In the genomic region with DNA sequence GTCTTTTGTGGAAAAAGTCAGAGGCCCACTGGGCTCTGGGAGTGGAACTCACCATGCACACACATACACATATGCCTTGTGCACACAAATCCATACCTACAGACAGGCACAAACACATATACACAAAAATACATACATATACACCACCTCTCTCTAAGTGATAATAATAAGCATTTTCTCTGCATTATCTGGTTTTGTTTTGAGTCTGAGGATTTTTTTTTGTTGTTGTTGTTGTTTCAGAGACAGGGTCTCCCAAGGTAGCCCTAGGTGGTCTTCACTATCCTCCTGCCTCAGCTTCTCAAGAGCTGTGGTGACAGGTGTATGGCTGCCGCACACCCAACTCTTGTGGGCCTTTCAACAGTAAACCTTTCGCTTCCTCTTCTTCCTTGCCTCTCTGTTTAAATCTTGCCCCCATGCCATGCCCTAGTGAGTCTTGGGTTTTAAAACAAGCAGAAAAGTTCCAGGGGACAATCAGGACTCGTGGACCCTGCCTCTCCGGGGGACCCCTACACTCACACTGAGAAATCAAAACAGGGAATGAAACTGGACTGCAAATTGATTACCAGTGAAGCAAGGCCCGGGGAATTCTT, we compare ENCODE assay signal across 25 mouse cellular contexts. TPM values are rescaled to one million over a fixed set of nuclear protein-coding genes. Genes with fewer than 3 reads are reported as not detected.
DNase-seq lines count a peak whose midpoint lies in the region; ATAC-seq and TF ChIP-seq lines count a peak whose summit lies in the region.
"Had no signal": no experiment of that assay in that cellular context is flagged by ENCODE, and none has a peak within 500 bp of the region (broad histone marks: within the 10 kb centered on the region; RNA-seq: fewer than 3 reads in every experiment).

No protein-coding gene starts in this region.

- 76% methylated on average over 5 of the region's 5 CpGs for WGBS in midbrain, embryonic 11.5 days
- WGBS in midbrain, embryonic 16.5 days, result 82% methylated on average over 5 of the region's 5 CpGs
- 62% methylated on average over 5 of the region's 5 CpGs for WGBS in embryonic facial prominence, embryonic 10.5 days
- WGBS in small intestine, adult 2 months, result 71% methylated on average over 5 of the region's 5 CpGs

- no peaks in the 10 kb centered on the region for H3K9me3 ChIP-seq in midbrain, embryonic 11.5 days (ENCODE audit: control insufficient read depth, low read length)
- H3K9me3 ChIP-seq in midbrain, embryonic 16.5 days (replicated peaks; ENCODE audit: control insufficient read depth, low read length, poor library complexity, severe bottlenecking), result no peaks in the 10 kb centered on the region
- 0 out of 2 replicates have a peak, but pooled peaks cover 2% of the 10 kb centered on the region for H3K9me3 ChIP-seq in embryonic facial prominence, embryonic 10.5 days
- H3K9me3 ChIP-seq: embryonic facial prominence, embryonic 12.5 days; forebrain, embryonic 13.5 days; forebrain, embryonic 15.5 days had no signal

- ATAC-seq in midbrain, embryonic 11.5 days (ENCODE audit: low FRiP score), result no peak
- ATAC-seq in midbrain, embryonic 16.5 days, result no peak
- no peak for ATAC-seq in megakaryocyte progenitor cell, adult 5-6 weeks (replicated peaks; ENCODE audit: poor library complexity)
- ATAC-seq: activated CD4-positive, CD25-positive, alpha-beta regulatory T cell, adult 4 months; forebrain, embryonic 13.5 days; forebrain, embryonic 15.5 days; forebrain, postnatal 0 days; Patski had no signal

- H3K4me2 ChIP-seq in midbrain, embryonic 11.5 days, result no peak overlapping the region
- no peak overlapping the region for H3K4me2 ChIP-seq in midbrain, embryonic 16.5 days (ENCODE audit: low read length)
- H3K4me2 ChIP-seq: embryonic facial prominence, embryonic 12.5 days; forebrain, embryonic 13.5 days; forebrain, embryonic 15.5 days had no signal

- TF ChIP-seq POLR2A in small intestine, adult 2 months (IDR thresholded peaks at IDR 0.05; ENCODE audit: low read depth, low read length), result no peak

- no peaks in the 10 kb centered on the region for H3K4me1 ChIP-seq in midbrain, embryonic 11.5 days (ENCODE audit: control insufficient read depth, insufficient read depth, low read length)
- no peaks in the 10 kb centered on the region for H3K4me1 ChIP-seq in midbrain, embryonic 16.5 days (ENCODE audit: control insufficient read depth, insufficient read depth, low read length)
- peaks cover 77% of the 10 kb centered on the region for H3K4me1 ChIP-seq in embryonic facial prominence, embryonic 10.5 days
- H3K4me1 ChIP-seq in small intestine, adult 2 months (ENCODE audit: control insufficient read depth, insufficient read depth, insufficient read length, low read length), result no peaks in the 10 kb centered on the region
- H3K4me1 ChIP-seq: forebrain, embryonic 13.5 days; forebrain, embryonic 15.5 days had no signal

- peak; percentile 31 for DNase-seq in midbrain, embryonic 11.5 days (ENCODE audit: low spot score, missing footprints)
- DNase-seq in embryonic facial prominence, embryonic 10.5 days (ENCODE audit: low spot score), result no peak
- DNase-seq in right cerebral cortex, adult 18-20 months, result no peak
- DNase-seq: adrenal gland, adult 8-10 months; adrenal gland, postnatal 14 days; cerebellum, adult 11 months; cerebellum, adult 18-20 months; cerebellum, adult 8-10 months; cerebellum, postnatal 14 days; cerebellum, postnatal 36 days; forebrain, postnatal 0 days had no signal

- TF ChIP-seq CTCF in small intestine, adult 2 months (IDR thresholded peaks at IDR 0.05; ENCODE audit: extremely low read depth, insufficient read length, insufficient replicate concordance, low read depth, low read length), result no peak

- no peak overlapping the region for H3K9ac ChIP-seq in midbrain, embryonic 11.5 days (ENCODE audit: low read length)
- H3K9ac ChIP-seq in midbrain, embryonic 16.5 days (ENCODE audit: low read depth, low read length), result no peak overlapping the region
- H3K9ac ChIP-seq: embryonic facial prominence, embryonic 12.5 days; forebrain, embryonic 13.5 days; forebrain, embryonic 15.5 days; forebrain, postnatal 0 days had no signal

- no peaks in the 10 kb centered on the region for H3K27me3 ChIP-seq in midbrain, embryonic 11.5 days (ENCODE audit: control insufficient read depth, insufficient read depth, low read length)
- no peaks in the 10 kb centered on the region for H3K27me3 ChIP-seq in midbrain, embryonic 16.5 days (ENCODE audit: control insufficient read depth, insufficient read depth, low read depth, low read length)
- no peaks in the 10 kb centered on the region for H3K27me3 ChIP-seq in embryonic facial prominence, embryonic 10.5 days (replicated peaks; ENCODE audit: low read depth, poor library complexity, severe bottlenecking)
- no peaks in the 10 kb centered on the region for H3K27me3 ChIP-seq in small intestine, adult 2 months (ENCODE audit: control insufficient read depth, insufficient read depth, low read length)
- H3K27me3 ChIP-seq: embryonic facial prominence, embryonic 12.5 days; forebrain, embryonic 13.5 days; forebrain, embryonic 15.5 days had no signal

- H3K4me3 ChIP-seq in midbrain, embryonic 11.5 days (ENCODE audit: low read depth, low read length), result no peak overlapping the region
- no peak overlapping the region for H3K4me3 ChIP-seq in midbrain, embryonic 16.5 days (ENCODE audit: low read depth, low read length)
- H3K4me3 ChIP-seq in embryonic facial prominence, embryonic 10.5 days, result no peak overlapping the region
- no peak overlapping the region for H3K4me3 ChIP-seq in small intestine, adult 2 months (ENCODE audit: low read depth, low read length)
- H3K4me3 ChIP-seq: embryonic facial prominence, embryonic 12.5 days; forebrain, embryonic 13.5 days; forebrain, embryonic 15.5 days had no signal

- no peak overlapping the region for H3K27ac ChIP-seq in midbrain, embryonic 11.5 days (ENCODE audit: low read depth, low read length)
- H3K27ac ChIP-seq in midbrain, embryonic 16.5 days (ENCODE audit: low read length), result no peak overlapping the region
- H3K27ac ChIP-seq in embryonic facial prominence, embryonic 10.5 days (replicated peaks), result peak overlapping the region; percentile 59; the same call in 1 of the 2 replicates
- 0 out of 2 replicates have a peak overlapping the region, but pooled peaks have one; percentile 5 for H3K27ac ChIP-seq in small intestine, adult 2 months (ENCODE audit: insufficient read depth, low read depth, low read length)
- H3K27ac ChIP-seq: embryonic facial prominence, embryonic 12.5 days; forebrain, embryonic 13.5 days; forebrain, embryonic 15.5 days had no signal

- no peaks in the 10 kb centered on the region for H3K36me3 ChIP-seq in midbrain, embryonic 11.5 days (ENCODE audit: control insufficient read depth, insufficient read depth, low read length)
- no peaks in the 10 kb centered on the region for H3K36me3 ChIP-seq in midbrain, embryonic 16.5 days (ENCODE audit: control insufficient read depth, insufficient read depth, low read length)
- H3K36me3 ChIP-seq in embryonic facial prominence, embryonic 10.5 days (replicated peaks), result no peaks in the 10 kb centered on the region
- H3K36me3 ChIP-seq in small intestine, adult 2 months (ENCODE audit: control insufficient read depth, insufficient read depth, low read length), result no peaks in the 10 kb centered on the region
- H3K36me3 ChIP-seq: embryonic facial prominence, embryonic 12.5 days; forebrain, embryonic 15.5 days; G1E had no signal

RNA-seq across cellular contexts. Expression of gene Rab37, which starts 8.9 kb away (rescaled TPM):
- 0.61 and 0.69 TPM in 2 replicates for polyA plus RNA-seq in midbrain, embryonic 11.5 days (2014; fragmentation: Nextera tagmentation; extraction: Ambion mirVana)
- 1.0 TPM in 2 replicates for polyA plus RNA-seq in midbrain, embryonic 16.5 days (2015; fragmentation: Nextera tagmentation; extraction: Ambion mirVana)
- 1.2 and 2.2 TPM in 2 replicates for polyA plus RNA-seq in embryonic facial prominence, embryonic 10.5 days (2016; fragmentation: Nextera tagmentation; extraction: Ambion mirVana)
- polyA plus RNA-seq in small intestine, adult 2 months (2012; rRNA removed), result 0.91 and 2.2 TPM in 2 replicates
- 4.6 and 9.6 TPM in 2 replicates for total RNA-seq in megakaryocyte progenitor cell, adult 5-6 weeks (2015)
- 8.5 and 13.9 TPM in 2 replicates for total RNA-seq in megakaryocyte progenitor cell, adult 5-6 weeks (2017)

RNA-seq across cellular contexts. Expression of gene Cd300lf, which starts 33.7 kb away (rescaled TPM):
- polyA plus RNA-seq in midbrain, embryonic 11.5 days (2014; fragmentation: Nextera tagmentation; extraction: Ambion mirVana), result not detected in 2 replicates
- polyA plus RNA-seq in midbrain, embryonic 16.5 days (2015; fragmentation: Nextera tagmentation; extraction: Ambion mirVana), result 0.34 TPM in 1 of 2 replicates, not detected in the other
- 0.19 TPM in 1 of 2 replicates, not detected in the other for polyA plus RNA-seq in embryonic facial prominence, embryonic 10.5 days (2016; fragmentation: Nextera tagmentation; extraction: Ambion mirVana)
- polyA plus RNA-seq in small intestine, adult 2 months (2012; rRNA removed), result 3.9 and 6.9 TPM in 2 replicates
- total RNA-seq in megakaryocyte progenitor cell, adult 5-6 weeks (2015), result 2.1 and 2.3 TPM in 2 replicates
- 1.6 and 1.8 TPM in 2 replicates for total RNA-seq in megakaryocyte progenitor cell, adult 5-6 weeks (2017)
- total RNA-seq: common myeloid progenitor, adult 5-6 weeks had no signal
- polyA plus RNA-seq: C2C12; forebrain, embryonic 11.5 days; forebrain, embryonic 13.5 days; forebrain, embryonic 15.5 days; G1E; Patski had no signal

RNA-seq across cellular contexts. Expression of gene Cd300e, which starts 38.1 kb away (rescaled TPM):
- polyA plus RNA-seq in midbrain, embryonic 11.5 days (2014; fragmentation: Nextera tagmentation; extraction: Ambion mirVana), result not detected in 2 replicates
- polyA plus RNA-seq in midbrain, embryonic 16.5 days (2015; fragmentation: Nextera tagmentation; extraction: Ambion mirVana), result 0.11 TPM in 1 of 2 replicates, not detected in the other
- not detected in 2 replicates for polyA plus RNA-seq in embryonic facial prominence, embryonic 10.5 days (2016; fragmentation: Nextera tagmentation; extraction: Ambion mirVana)
- 0.22 and 0.52 TPM in 2 replicates for polyA plus RNA-seq in small intestine, adult 2 months (2012; rRNA removed)
- total RNA-seq in megakaryocyte progenitor cell, adult 5-6 weeks (2015), result 0.17 and 0.42 TPM in 2 replicates
- 0.10 and 0.25 TPM in 2 replicates for total RNA-seq in megakaryocyte progenitor cell, adult 5-6 weeks (2017)
- total RNA-seq: common myeloid progenitor, adult 5-6 weeks; forebrain, postnatal 0 days; G1E had no signal
- polyA plus RNA-seq: activated CD4-positive, CD25-positive, alpha-beta regulatory T cell, adult 4 months; brain, embryonic 14.5 days; C2C12; forebrain, embryonic 11.5 days; forebrain, embryonic 13.5 days; forebrain, embryonic 15.5 days; forebrain, postnatal 0 days; G1E had no signal

RNA-seq across cellular contexts. Expression of gene Cd300ld3, which starts 51.9 kb away (rescaled TPM):
- polyA plus RNA-seq in midbrain, embryonic 11.5 days (2014; fragmentation: Nextera tagmentation; extraction: Ambion mirVana), result not detected in 2 replicates
- not detected in 2 replicates for polyA plus RNA-seq in midbrain, embryonic 16.5 days (2015; fragmentation: Nextera tagmentation; extraction: Ambion mirVana)
- not detected in 2 replicates for polyA plus RNA-seq in embryonic facial prominence, embryonic 10.5 days (2016; fragmentation: Nextera tagmentation; extraction: Ambion mirVana)
- polyA plus RNA-seq in small intestine, adult 2 months (2012; rRNA removed), result 1.1 TPM in 2 replicates
- total RNA-seq in megakaryocyte progenitor cell, adult 5-6 weeks (2015), result 0.22 and 0.47 TPM in 2 replicates
- 0.78 TPM in 1 of 2 replicates, not detected in the other for total RNA-seq in megakaryocyte progenitor cell, adult 5-6 weeks (2017)
- total RNA-seq: adrenal gland, postnatal 14 days; common myeloid progenitor, adult 5-6 weeks; forebrain, postnatal 0 days had no signal
- polyA plus RNA-seq: activated CD4-positive, CD25-positive, alpha-beta regulatory T cell, adult 4 months; C2C12; embryonic facial prominence, embryonic 12.5 days; embryonic facial prominence, embryonic 14.5 days; forebrain, embryonic 11.5 days; forebrain, embryonic 13.5 days; forebrain, embryonic 15.5 days; forebrain, postnatal 0 days; G1E; Patski had no signal

Comparison
In these comparisons a context has a peak if more than half of its experiments do, and no peak if none do; other contexts are left out.
1. H3K27ac ChIP-seq: peak in embryonic facial prominence, embryonic 10.5 days (single experiment) and small intestine, adult 2 months (single experiment); none in midbrain, embryonic 11.5 days (single experiment) and midbrain, embryonic 16.5 days (single experiment).